In genomic region chr7:37929738-37930137, GRCm38 (mm10) we compare ENCODE assay signal across 12 mouse cellular contexts.
DNase-seq lines count a peak whose midpoint lies in the region; ATAC-seq and TF ChIP-seq lines count a peak whose summit lies in the region.
"Had no signal": no experiment of that assay in that cellular context is flagged by ENCODE, and none has a peak within 500 bp of the region (broad histone marks: within the 10 kb centered on the region; RNA-seq: fewer than 3 reads in every experiment).

No protein-coding gene starts in this region.

- TF ChIP-seq CTCF in gastrocnemius, adult 2 months (IDR thresholded peaks at IDR 0.05), result no peak

- H3K4me2 ChIP-seq in forebrain, embryonic 16.5 days (ENCODE audit: low read length), result no peak overlapping the region
- H3K4me2 ChIP-seq: kidney, embryonic 15.5 days; limb, embryonic 13.5 days had no signal

- no peaks in the 10 kb centered on the region for H3K9me3 ChIP-seq in forebrain, embryonic 16.5 days (ENCODE audit: control insufficient read depth, low read length)
- H3K9me3 ChIP-seq: kidney, embryonic 15.5 days; limb, embryonic 13.5 days had no signal

- intact Hi-C loops in gastrocnemius, adult 2 months (cut with DNase I), result no loop called here

- 26% methylated on average over 5 of the region's 5 CpGs for WGBS in forebrain, embryonic 16.5 days

- no peaks in the 10 kb centered on the region for H3K36me3 ChIP-seq in forebrain, embryonic 16.5 days (ENCODE audit: control insufficient read depth, insufficient read depth)
- H3K36me3 ChIP-seq: G1E; kidney, embryonic 15.5 days; limb, embryonic 13.5 days had no signal

- ATAC-seq in forebrain, embryonic 16.5 days, result peak; percentile 34; the same call in 1 of the 2 replicates

- H3K4me3 ChIP-seq in forebrain, embryonic 16.5 days (replicated peaks; ENCODE audit: low read length), result no peak overlapping the region
- no peak overlapping the region for H3K4me3 ChIP-seq in gastrocnemius, adult 2 months
- H3K4me3 ChIP-seq: kidney, embryonic 15.5 days; limb, embryonic 13.5 days had no signal

- no peak overlapping the region for H3K9ac ChIP-seq in forebrain, embryonic 16.5 days (replicated peaks; ENCODE audit: low read depth, low read length)
- H3K9ac ChIP-seq: kidney, embryonic 15.5 days; limb, embryonic 13.5 days had no signal

- H3K27ac ChIP-seq in forebrain, embryonic 16.5 days (ENCODE audit: low read length), result no peak overlapping the region
- H3K27ac ChIP-seq in gastrocnemius, adult 2 months, result no peak overlapping the region
- H3K27ac ChIP-seq: kidney, embryonic 15.5 days; limb, embryonic 13.5 days had no signal

- peak; percentile 57 for DNase-seq in layer of hippocampus, adult 11-12 months (ENCODE audit: low spot score)
- no peak for DNase-seq in layer of hippocampus, adult 9-10 months (ENCODE audit: low spot score)
- DNase-seq in brain, adult 2 months (ENCODE audit: low read depth, low spot score), result peak; percentile 64
- DNase-seq in right cerebral cortex, adult 18-20 months, result peak; percentile 43
- DNase-seq in gastrocnemius, adult 2 months, result no peak
- no peak for DNase-seq in lung, postnatal 4 days
- DNase-seq: cerebellum, adult 9-10 months; thymus, adult 2 months had no signal

- H3K4me1 ChIP-seq in forebrain, embryonic 16.5 days (replicated peaks; ENCODE audit: control insufficient read depth, insufficient read depth, low read length), result peaks cover 18% of the 10 kb centered on the region

- no peaks in the 10 kb centered on the region for H3K27me3 ChIP-seq in forebrain, embryonic 16.5 days (replicated peaks; ENCODE audit: control insufficient read depth, insufficient read depth, low read length)
- H3K27me3 ChIP-seq: kidney, embryonic 15.5 days; limb, embryonic 13.5 days had no signal

Comparison
In these comparisons a context has a peak if more than half of its experiments do, and no peak if none do; other contexts are left out.
1. DNase-seq: peak in layer of hippocampus, adult 11-12 months (single experiment), brain, adult 2 months (single experiment) and right cerebral cortex, adult 18-20 months (single experiment); none in layer of hippocampus, adult 9-10 months (single experiment), gastrocnemius, adult 2 months (single experiment) and lung, postnatal 4 days (0 of 2).